Mouse (Mus musculus): ENCODE results near the gene Washc4. TPM values are rescaled to one million over a fixed set of nuclear protein-coding genes. Genes with fewer than 3 reads are reported as not detected.

The Washc4 gene
- total RNA-seq, 1 experiment, result 38.2 TPM

- Histone ChIP-seq H3K27ac (ENCODE audit: insufficient read depth, low read depth, low read length, poor library complexity, severe bottlenecking) (no peak overlapping the region), H3K36me3 (ENCODE audit: control insufficient read depth, insufficient read depth, low read length, poor library complexity, severe bottlenecking) (peaks cover 7% of the 10 kb centered on the region; the same call in 1 of the 2 replicates), H3K4me3 (ENCODE audit: insufficient read depth in 1 of 2, low read depth in 1 of 2, low read length in 2 of 2, poor library complexity in 1 of 2, severe bottlenecking in 1 of 2) (no peak overlapping the region), H3K9ac (ENCODE audit: insufficient read depth, low read depth, low read length, poor library complexity, severe bottlenecking) (no peak overlapping the region), H3K9me3 (ENCODE audit: control insufficient read depth, insufficient read depth, low read depth, low read length) (no peaks in the 10 kb centered on the region), H3K4me1 (ENCODE audit: control insufficient read depth in 2 of 2, insufficient read depth in 2 of 2, low read length in 2 of 2, poor library complexity in 1 of 2) (no peaks in the 10 kb centered on the region)
- no peak for TF ChIP-seq ZC3H11A (IDR thresholded peaks at IDR 0.05; ENCODE audit: borderline replicate concordance, low read depth, low read length)
- TF ChIP-seq ZNF384 (IDR thresholded peaks at IDR 0.05; ENCODE audit: low read depth, low read length), result no peak
- no peak for TF ChIP-seq CHD2 (IDR thresholded peaks at IDR 0.05; ENCODE audit: low read depth, low read length)
- TF ChIP-seq HCFC1 (IDR thresholded peaks at IDR 0.05; ENCODE audit: borderline replicate concordance, insufficient read depth, low read length), result no peak
- no peak for TF ChIP-seq MAFK (IDR thresholded peaks at IDR 0.05; ENCODE audit: insufficient read depth, low read depth, low read length)
- DNase-seq (ENCODE audit: low read depth, low spot score), result no peak
- in situ Hi-C loops (cut with MboI; ENCODE audit: low sequenced_read_pairs in 2 of 2, unreplicated experiment in 2 of 2), result no loop called here
Observed at GRCm38 (mm10) chr10:83610518-83610917, 67.0 kb downstream of the Washc4 start.

- H3K4me3 ChIP-seq (ENCODE audit: insufficient read depth in 1 of 2, low read depth in 1 of 2, low read length in 2 of 2, poor library complexity in 1 of 2, severe bottlenecking in 1 of 2), result no peak overlapping the region
- in situ Hi-C loops (cut with MboI; ENCODE audit: low sequenced_read_pairs in 2 of 2, unreplicated experiment in 2 of 2), result no loop called here
- H3K9ac ChIP-seq (ENCODE audit: insufficient read depth, low read depth, low read length, poor library complexity, severe bottlenecking), result no peak overlapping the region
- DNase-seq (ENCODE audit: low read depth, low spot score), result no peak
- TF ChIP-seq ZNF384 (IDR thresholded peaks at IDR 0.05; ENCODE audit: low read depth, low read length) (no peak), CHD2 (IDR thresholded peaks at IDR 0.05; ENCODE audit: low read depth, low read length) (no peak), ZC3H11A (IDR thresholded peaks at IDR 0.05; ENCODE audit: borderline replicate concordance, low read depth, low read length) (no peak), HCFC1 (IDR thresholded peaks at IDR 0.05; ENCODE audit: borderline replicate concordance, insufficient read depth, low read length) (no peak), MAFK (IDR thresholded peaks at IDR 0.05; ENCODE audit: insufficient read depth, low read depth, low read length) (no peak)
- no peak overlapping the region for H3K27ac ChIP-seq (ENCODE audit: insufficient read depth, low read depth, low read length, poor library complexity, severe bottlenecking)
- no peaks in the 10 kb centered on the region for H3K9me3 ChIP-seq (ENCODE audit: control insufficient read depth, insufficient read depth, low read depth, low read length)
- peaks cover 7% of the 10 kb centered on the region; the same call in 1 of the 2 replicates for H3K36me3 ChIP-seq (ENCODE audit: control insufficient read depth, insufficient read depth, low read length, poor library complexity, severe bottlenecking)
- no peaks in the 10 kb centered on the region for H3K4me1 ChIP-seq (ENCODE audit: control insufficient read depth in 2 of 2, insufficient read depth in 2 of 2, low read length in 2 of 2, poor library complexity in 1 of 2)
Observed at GRCm38 (mm10) chr10:83611863-83612262, 68.3 kb downstream of the Washc4 start.

- in situ Hi-C loops (cut with MboI; ENCODE audit: low sequenced_read_pairs in 2 of 2, unreplicated experiment in 2 of 2), result no loop called here
- Histone ChIP-seq H3K9me3 (ENCODE audit: control insufficient read depth, insufficient read depth, low read depth, low read length) (no peaks in the 10 kb centered on the region), H3K36me3 (ENCODE audit: control insufficient read depth, insufficient read depth, low read length, poor library complexity, severe bottlenecking) (peaks cover 7% of the 10 kb centered on the region; the same call in 1 of the 2 replicates), H3K9ac (ENCODE audit: insufficient read depth, low read depth, low read length, poor library complexity, severe bottlenecking) (no peak overlapping the region), H3K4me3 (ENCODE audit: insufficient read depth in 1 of 2, low read depth in 1 of 2, low read length in 2 of 2, poor library complexity in 1 of 2, severe bottlenecking in 1 of 2) (no peak overlapping the region), H3K27ac (ENCODE audit: insufficient read depth, low read depth, low read length, poor library complexity, severe bottlenecking) (no peak overlapping the region), H3K4me1 (ENCODE audit: control insufficient read depth in 2 of 2, insufficient read depth in 2 of 2, low read length in 2 of 2, poor library complexity in 1 of 2) (no peaks in the 10 kb centered on the region)
- TF ChIP-seq CHD2 (IDR thresholded peaks at IDR 0.05; ENCODE audit: low read depth, low read length), result no peak
- no peak for TF ChIP-seq HCFC1 (IDR thresholded peaks at IDR 0.05; ENCODE audit: borderline replicate concordance, insufficient read depth, low read length)
- no peak for TF ChIP-seq MAFK (IDR thresholded peaks at IDR 0.05; ENCODE audit: insufficient read depth, low read depth, low read length)
- TF ChIP-seq ZNF384 (IDR thresholded peaks at IDR 0.05; ENCODE audit: low read depth, low read length), result no peak
- TF ChIP-seq ZC3H11A (IDR thresholded peaks at IDR 0.05; ENCODE audit: borderline replicate concordance, low read depth, low read length), result no peak
- no peak for DNase-seq (ENCODE audit: low read depth, low spot score)
Observed at GRCm38 (mm10) chr10:83612648-83613215, 69.2 kb downstream of the Washc4 start.

- Histone ChIP-seq H3K9ac (ENCODE audit: insufficient read depth, low read depth, low read length, poor library complexity, severe bottlenecking) (no peak overlapping the region), H3K4me1 (ENCODE audit: control insufficient read depth in 2 of 2, insufficient read depth in 2 of 2, low read length in 2 of 2, poor library complexity in 1 of 2) (peaks cover 0 to 3% of the 10 kb centered on the region in 2 experiments; a peak in 1 of 4 replicates), H3K4me3 (ENCODE audit: insufficient read depth in 1 of 2, low read depth in 1 of 2, low read length in 2 of 2, poor library complexity in 1 of 2, severe bottlenecking in 1 of 2) (no peak overlapping the region), H3K27ac (ENCODE audit: insufficient read depth, low read depth, low read length, poor library complexity, severe bottlenecking) (no peak overlapping the region), H3K36me3 (ENCODE audit: control insufficient read depth, insufficient read depth, low read length, poor library complexity, severe bottlenecking) (no peaks in the 10 kb centered on the region), H3K9me3 (ENCODE audit: control insufficient read depth, insufficient read depth, low read depth, low read length) (no peaks in the 10 kb centered on the region)
- in situ Hi-C loops (cut with MboI; ENCODE audit: low sequenced_read_pairs in 2 of 2, unreplicated experiment in 2 of 2), result no loop called here
- peak; percentile 65 for DNase-seq (ENCODE audit: low read depth, low spot score)
- TF ChIP-seq HCFC1 (IDR thresholded peaks at IDR 0.05; ENCODE audit: borderline replicate concordance, insufficient read depth, low read length) (no peak), ZC3H11A (IDR thresholded peaks at IDR 0.05; ENCODE audit: borderline replicate concordance, low read depth, low read length) (no peak), CHD2 (IDR thresholded peaks at IDR 0.05; ENCODE audit: low read depth, low read length) (no peak), ZNF384 (IDR thresholded peaks at IDR 0.05; ENCODE audit: low read depth, low read length) (no peak), MAFK (IDR thresholded peaks at IDR 0.05; ENCODE audit: insufficient read depth, low read depth, low read length) (no peak)
Observed at GRCm38 (mm10) chr10:83617366-83617765, 73.8 kb downstream of the Washc4 start.
